Mouse (Mus musculus) T-cell, adult 2 months (primary cell): Measurements from ENCODE around the gene Idua.

Experiments
- DNase-seq: peaks from one replicate; pipeline ENCODE4 v3.0.0; 2022; ENCODE audit warnings: low spot score

Idua gene

DNA sequence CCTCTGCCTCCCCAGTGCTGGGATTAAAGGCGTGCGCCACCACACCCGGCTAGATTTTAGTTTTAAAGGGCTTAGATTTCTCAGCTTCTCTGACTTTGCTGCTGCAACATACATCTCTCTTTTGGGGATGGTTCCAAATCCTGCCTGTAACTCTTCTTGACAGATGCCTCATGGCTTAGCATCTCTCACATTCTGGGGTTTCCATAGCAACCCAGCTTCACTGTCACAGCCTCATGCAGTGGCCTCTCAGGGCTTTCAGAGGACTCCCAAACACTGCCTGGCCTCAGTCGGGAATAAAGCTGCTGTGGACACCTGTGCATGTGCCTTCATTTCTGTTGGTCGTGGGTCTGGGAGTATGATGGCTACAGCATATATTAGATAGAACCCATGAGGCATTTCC, 29.0 kb downstream of the Idua start:
- no peak for DNase-seq

DNA sequence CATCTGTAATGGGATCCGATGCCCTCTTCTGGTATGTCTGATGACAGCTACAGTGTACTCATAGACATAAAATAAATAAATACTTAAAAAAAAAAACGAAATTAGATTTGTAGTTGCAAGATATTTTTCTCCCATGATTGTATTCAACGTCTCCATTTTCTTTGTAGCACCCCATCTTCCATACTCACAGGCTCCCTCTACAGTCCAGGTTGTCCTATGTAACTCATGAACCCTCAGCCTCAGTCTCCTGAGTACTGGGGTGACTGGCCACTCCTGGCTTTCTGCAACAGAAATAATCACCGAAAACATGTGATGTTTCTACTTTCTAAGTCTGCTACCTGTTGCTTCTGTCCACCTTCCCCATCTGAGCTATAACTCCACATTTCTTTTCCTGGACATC, 31.0 kb downstream of the Idua start:
- DNase-seq, result no peak

DNA sequence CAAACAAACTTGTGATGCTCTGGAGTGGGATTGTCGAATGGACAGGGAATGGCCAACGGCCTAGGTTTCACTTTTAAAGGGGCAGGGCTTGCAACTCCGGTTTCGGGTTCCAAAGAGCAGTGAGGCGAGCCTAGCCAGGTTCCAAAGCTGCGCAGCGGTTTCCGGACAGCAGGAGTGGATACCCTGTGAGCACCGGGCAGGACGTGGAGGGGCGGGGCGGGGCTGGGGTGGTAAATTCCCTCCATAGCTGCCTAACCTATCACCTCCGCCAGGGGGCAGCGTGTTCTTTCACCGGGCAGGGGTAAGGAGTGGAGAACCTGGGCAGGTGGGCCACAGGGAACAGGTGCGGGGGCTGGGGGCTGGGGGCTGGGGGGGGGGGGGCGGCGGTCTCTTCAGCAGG, 32.1 kb downstream of the Idua start, which contains the start of gene Fgfrl1:
Fgfrl1 (plus strand) TSS at position 112 of the 400 bp plus-strand sequence.
- peak; percentile 68 for DNase-seq

DNA sequence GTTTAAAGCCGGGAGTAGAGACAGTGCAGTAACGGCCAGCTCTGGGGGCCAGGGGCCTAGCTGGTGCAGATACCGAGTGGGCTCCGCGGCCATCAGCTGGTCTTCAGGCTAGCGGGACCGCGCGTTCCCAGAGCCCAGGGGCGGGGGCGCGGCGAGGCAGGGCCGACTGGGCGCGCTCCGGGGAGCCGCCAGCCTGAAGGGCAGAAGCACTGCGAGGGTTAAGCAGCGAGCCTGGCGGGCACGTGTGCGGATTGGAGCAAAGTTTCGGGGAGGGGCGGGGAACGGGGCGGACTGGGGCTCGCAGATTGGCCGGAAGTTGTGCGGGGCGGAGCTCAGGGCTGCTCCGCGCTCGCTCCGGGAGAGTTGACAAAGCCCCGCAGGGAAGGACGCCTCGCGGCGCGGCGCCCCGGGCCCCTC, 33.7 kb downstream of the Idua start:
- DNase-seq, result peak; percentile 84

GRCm38 (mm10) chr5:108694352-108695261, 34.5 kb downstream of the Idua start:
- DNase-seq, result peak; percentile 18

GRCm38 (mm10) chr5:108695861-108696260, 35.7 kb downstream of the Idua start:
- no peak for DNase-seq

- DNase-seq, result no peak
Measured at GRCm38 (mm10) chr5:108696542-108696941, 36.4 kb downstream of the Idua start.

DNA sequence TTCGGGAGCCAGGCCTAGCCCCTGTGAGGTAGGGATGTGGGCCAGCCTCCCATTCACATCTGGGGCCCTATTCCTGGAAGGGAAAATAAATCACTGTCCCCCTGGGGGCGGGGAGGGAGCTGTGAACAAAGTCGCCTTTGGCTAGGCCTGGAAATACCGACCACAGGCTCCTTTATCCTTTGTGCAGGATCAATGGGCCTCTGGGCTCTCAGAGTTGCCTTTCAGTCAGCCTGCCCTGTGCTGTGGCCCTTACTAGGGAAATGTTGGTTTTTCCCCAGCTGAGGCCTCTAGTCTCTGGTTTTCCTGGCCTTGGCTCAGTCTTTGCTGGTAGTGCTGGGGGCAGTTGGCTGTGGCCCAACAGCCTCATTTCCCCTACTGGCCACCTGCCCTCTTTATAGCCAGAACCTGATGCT, 37.2 kb downstream of the Idua start:
- no peak for DNase-seq

GRCm38 (mm10) chr5:108700346-108700745, 40.2 kb downstream of the Idua start:
- no peak for DNase-seq

DNA sequence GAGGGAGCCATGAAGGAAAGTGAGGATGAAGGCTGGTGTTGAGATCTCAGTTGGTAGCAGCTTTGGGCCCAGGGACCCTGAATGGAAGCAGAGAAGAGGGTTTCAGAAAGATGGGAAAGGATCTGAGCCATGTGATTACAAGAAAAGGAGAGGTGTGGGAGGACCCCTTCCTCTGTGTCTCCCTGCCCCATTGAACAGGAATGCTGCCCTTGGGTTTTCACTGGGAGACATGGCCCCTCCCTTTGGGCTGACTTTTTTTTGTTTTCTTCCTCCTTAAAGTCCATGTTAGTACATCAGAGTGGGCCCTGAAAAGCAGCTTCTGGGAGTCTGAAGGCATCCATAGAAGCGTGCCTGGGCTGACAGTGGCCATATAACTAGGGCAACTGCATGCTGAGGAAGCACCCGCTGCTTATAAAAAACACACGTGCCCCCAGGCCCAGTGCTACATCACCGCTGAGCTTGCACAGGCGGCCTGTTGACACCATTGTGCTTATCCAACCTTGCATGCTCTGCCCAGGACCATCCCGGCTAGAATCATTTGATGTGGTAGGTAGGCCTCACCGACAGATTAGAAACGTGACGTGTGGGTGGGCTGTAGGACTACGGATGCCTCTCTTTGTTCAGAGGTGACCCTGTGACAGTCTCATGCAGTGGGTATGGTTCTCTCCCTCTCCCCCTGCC, 41.4 kb downstream of the Idua start:
- no peak for DNase-seq

DNA sequence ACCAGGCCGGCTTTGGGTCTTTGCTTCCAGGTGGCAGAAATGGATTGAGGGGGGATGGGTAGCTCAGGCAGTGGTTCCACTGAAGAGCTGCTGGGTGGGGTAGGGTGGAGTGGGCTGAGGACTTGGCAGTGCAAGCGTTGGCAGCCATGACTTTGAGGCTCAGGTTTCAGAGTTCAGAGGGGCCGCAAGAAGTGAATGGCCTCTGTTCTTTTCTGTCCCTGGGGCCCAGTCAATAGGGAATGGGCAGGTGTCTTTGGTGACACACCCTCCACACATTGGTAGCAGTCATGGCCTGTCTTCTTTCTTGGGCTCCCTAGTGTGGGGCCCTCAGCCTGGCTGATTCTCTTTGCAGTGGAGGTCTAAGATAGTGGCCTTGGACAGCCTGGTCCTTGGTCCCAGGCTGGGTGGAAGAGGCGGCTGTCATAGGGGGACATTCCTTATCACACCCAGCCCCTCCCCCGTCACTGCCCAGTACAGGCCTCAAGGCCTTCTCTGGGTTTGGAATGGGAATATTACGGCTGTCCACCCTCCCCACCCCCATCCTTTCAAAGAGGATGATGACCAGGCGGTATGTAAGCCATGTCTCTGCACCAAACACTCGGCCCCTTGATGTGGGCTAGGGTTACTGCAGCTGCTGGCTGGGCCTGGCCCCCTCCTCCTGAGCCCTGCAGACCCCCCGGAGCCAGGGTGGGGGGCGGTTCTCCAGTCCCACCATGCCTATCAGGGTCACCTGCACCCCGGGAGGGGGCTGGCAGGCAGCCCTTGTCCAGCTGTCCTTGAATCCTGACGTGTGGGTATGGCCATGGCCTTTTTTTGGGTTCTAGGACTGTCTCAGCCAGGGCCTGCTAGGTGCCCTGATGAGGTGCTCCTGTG, 43.9 kb downstream of the Idua start:
- DNase-seq, result no peak

GRCm38 (mm10) chr5:108707758-108708157, 47.6 kb downstream of the Idua start:
- DNase-seq, result no peak

- no peak for DNase-seq
Measured at GRCm38 (mm10) chr5:108708419-108708818, 48.3 kb downstream of the Idua start.

DNA sequence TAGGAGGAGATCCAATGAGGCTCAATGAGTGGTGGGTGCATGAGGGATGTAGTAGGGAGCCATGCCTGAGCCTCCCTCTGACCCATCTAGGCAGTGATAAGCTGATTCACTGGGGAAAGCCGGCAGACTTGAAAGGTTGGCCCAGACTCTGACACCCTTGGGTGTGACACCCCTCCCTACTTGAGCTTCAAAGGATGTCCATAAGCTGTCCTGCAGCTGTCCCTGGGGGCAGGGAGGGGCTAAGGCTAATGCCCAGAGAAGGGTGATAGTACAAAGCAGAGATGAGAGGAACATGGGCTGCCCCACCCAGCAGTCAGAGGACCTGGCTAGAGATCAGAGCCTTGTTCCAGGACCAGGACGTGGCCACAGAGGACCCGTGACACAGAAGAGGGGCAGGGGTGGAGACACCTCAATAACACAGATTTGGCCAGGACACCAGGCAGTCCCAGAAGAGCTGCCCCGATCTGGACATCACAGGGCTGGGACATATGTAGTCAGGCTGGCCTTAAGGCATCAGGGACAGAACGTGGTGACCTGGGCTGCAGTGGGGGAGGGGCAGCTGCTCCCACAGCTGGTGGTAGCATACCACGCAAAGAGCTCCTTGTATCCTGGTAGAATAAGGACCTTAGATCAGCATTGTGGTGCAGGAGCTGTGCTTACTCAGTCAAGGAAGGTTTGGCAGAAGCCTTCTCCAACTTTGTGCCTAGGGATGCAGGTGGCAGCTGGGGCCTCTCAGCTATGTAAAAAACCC, 49.0 kb downstream of the Idua start:
- DNase-seq, result no peak

- DNase-seq, result no peak
Measured at GRCm38 (mm10) chr5:108711968-108712367, 51.8 kb downstream of the Idua start.

GRCm38 (mm10) chr5:108713096-108713495, 53.0 kb downstream of the Idua start:
- no peak for DNase-seq

DNA sequence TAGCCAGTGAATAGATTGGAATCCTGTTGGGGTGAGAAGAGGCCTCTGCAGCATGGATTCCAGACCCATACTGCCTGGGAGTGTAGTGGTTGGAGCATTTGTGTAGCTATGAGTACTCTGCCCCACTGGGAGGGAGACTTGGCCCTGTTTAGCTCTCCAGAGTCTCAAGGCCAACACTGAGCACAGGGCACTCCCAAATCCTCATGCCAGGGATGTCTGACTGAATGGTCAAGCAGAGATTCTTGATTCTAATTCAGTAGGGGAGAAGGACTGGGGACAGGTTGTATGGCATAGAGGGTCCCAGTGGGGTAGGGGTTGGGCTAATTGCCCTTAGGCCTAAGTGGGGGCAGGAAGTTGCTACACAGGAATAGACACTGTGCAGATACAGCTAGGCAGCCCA, 53.6 kb downstream of the Idua start:
- no peak for DNase-seq

DNA sequence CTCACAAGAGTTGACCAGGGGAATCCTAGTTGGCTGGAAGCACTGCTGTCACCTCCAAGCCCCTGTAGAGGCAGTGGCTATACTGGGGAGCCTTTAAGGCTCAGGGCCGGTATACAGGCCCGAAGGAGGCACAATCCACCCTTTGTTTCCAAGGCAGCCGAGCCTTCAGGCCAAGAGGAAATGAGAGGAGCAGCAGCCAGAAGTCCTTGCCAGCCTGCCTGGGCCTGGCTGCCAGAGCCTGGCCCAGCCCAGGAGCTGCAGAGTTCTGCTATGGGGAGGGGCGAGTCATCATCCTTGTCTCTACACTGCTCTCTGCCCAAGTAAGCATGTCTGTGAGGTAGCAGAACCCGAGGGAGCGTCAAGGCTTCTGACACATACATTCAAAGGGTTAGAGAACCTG, 54.0 kb downstream of the Idua start:
- no peak for DNase-seq

DNA sequence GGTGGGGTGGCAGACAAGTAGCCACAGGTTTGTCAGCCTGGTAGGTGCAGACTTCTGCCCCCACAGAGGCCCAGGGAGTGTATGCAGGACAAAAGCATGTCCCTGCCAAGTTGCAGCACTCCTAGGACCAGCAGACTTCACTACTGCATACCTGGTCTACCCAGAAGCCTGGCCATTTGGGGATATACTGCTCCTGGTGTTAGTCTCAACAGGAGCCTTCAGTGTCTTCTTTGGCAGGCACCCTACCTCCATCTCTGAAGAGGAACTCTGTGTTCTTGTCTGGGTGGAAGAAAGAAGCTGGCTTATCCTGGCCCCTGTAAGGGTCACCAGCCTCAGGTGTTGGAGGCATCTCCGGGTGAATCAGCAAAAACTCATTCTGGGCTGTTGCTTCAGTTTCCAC, 55.8 kb downstream of the Idua start:
- no peak for DNase-seq

- DNase-seq, result no peak
Measured at GRCm38 (mm10) chr5:108718051-108718450, 57.9 kb downstream of the Idua start.

GRCm38 (mm10) chr5:108719761-108720160, 59.6 kb downstream of the Idua start:
- no peak for DNase-seq

GRCm38 (mm10) chr5:108724006-108724405, 63.9 kb downstream of the Idua start:
- no peak for DNase-seq
